Mouse (Mus musculus) ES-E14 (cell line): ENCODE data around the gene Lrmda.

ENCODE experiments used
- CHD2 ChIP-seq: IDR thresholded peaks from 2 replicates; pipeline ENCODE4 v1.6.1; 2014; ENCODE audit warnings: mild to moderate bottlenecking, low read depth, low read length, inconsistent platforms
- HCFC1 ChIP-seq: IDR thresholded peaks from 2 replicates; pipeline ENCODE4 v1.6.1; 2012; ENCODE audit warnings: low read length, inconsistent platforms, borderline replicate concordance; ENCODE audit not compliant: insufficient read depth
- MAFK ChIP-seq: IDR thresholded peaks from 2 replicates; pipeline ENCODE4 v1.6.1; 2014; ENCODE audit warnings: mild to moderate bottlenecking, low read depth, low read length, inconsistent platforms; ENCODE audit not compliant: insufficient read depth
- ZC3H11A ChIP-seq: IDR thresholded peaks from 2 replicates; pipeline ENCODE4 v1.6.1; 2012; ENCODE audit warnings: low read depth, mild to moderate bottlenecking, inconsistent platforms, low read length, borderline replicate concordance
- ZNF384 ChIP-seq: IDR thresholded peaks from 2 replicates; pipeline ENCODE4 v1.6.1; 2012; ENCODE audit warnings: low read depth, low read length, inconsistent platforms

- TF ChIP-seq ZNF384 (no peak), HCFC1 (no peak), MAFK (no peak), CHD2 (no peak), ZC3H11A (no peak)
Measured at GRCm38 (mm10) chr14:23015321-23016067, 996.0 kb downstream of the Lrmda start.
